In genomic region chr10:127072270-127072669, GRCm38 (mm10) we compare ENCODE assay signal across 8 mouse cellular contexts. TPM values are rescaled to one million over a fixed set of nuclear protein-coding genes. Genes with fewer than 3 reads are reported as not detected.
A peak's percentile ranks its signal among the peaks of the same experiment; 100 is the strongest.
DNase-seq lines count a peak whose midpoint lies in the region; ATAC-seq and TF ChIP-seq lines count a peak whose summit lies in the region.
"Not testable (repeated sequence)": the region's sequence is repeated elsewhere in the genome, so short reads cannot be mapped to it uniquely, and the experiment has no call there.
"Had no signal": no experiment of that assay in that cellular context is flagged by ENCODE, and none has a peak within 500 bp of the region (broad histone marks: within the 10 kb centered on the region; RNA-seq: fewer than 3 reads in every experiment).

No protein-coding gene starts in this region.

- not testable (repeated sequence) for ATAC-seq in hindbrain, postnatal 0 days; liver, embryonic 14.5 days (ENCODE audit: insufficient read depth); lung, postnatal 0 days; stomach, postnatal 0 days (ENCODE audit: low FRiP score, low TSS enrichment)

- H3K36me3 ChIP-seq in MEL (ENCODE audit: control insufficient read depth in 1 of 2, insufficient read depth in 2 of 2, low read length in 2 of 2) = peaks cover 1 to 15% of the 10 kb centered on the region in 2 experiments; a peak in 3 of 4 replicates
- not testable (repeated sequence) for H3K36me3 ChIP-seq in hindbrain, postnatal 0 days (ENCODE audit: insufficient read depth, low read length); liver, embryonic 14.5 days (replicated peaks; ENCODE audit: control insufficient read depth, insufficient read depth, low read depth); lung, postnatal 0 days (ENCODE audit: insufficient read depth, low read length); stomach, postnatal 0 days (ENCODE audit: control insufficient read depth, insufficient read depth, low read length)

- peaks cover 15% of the 10 kb centered on the region for H3K79me2 ChIP-seq in MEL (ENCODE audit: control insufficient read depth, insufficient read depth, low read length, poor library complexity)

- H3K4me3 ChIP-seq in MEL (ENCODE audit: control insufficient read depth in 1 of 2, insufficient read depth in 1 of 2, low read depth in 2 of 2, low read length in 2 of 2); hindbrain, postnatal 0 days (ENCODE audit: low read length); layer of hippocampus, adult 2 months; liver, embryonic 14.5 days (ENCODE audit: insufficient read depth in 1 of 2, low read depth in 2 of 2, low read length in 2 of 2); lung, postnatal 0 days (ENCODE audit: low read depth, low read length); stomach, postnatal 0 days (ENCODE audit: low read depth, low read length): not testable (repeated sequence)

- 80% methylated on average over 4 of the region's 4 CpGs for WGBS in hindbrain, postnatal 0 days
- WGBS in liver, embryonic 14.5 days (ENCODE audit: insufficient replicate concordance) = 74% methylated on average over 4 of the region's 4 CpGs
- 86% methylated on average over 4 of the region's 4 CpGs for WGBS in lung, postnatal 0 days
- WGBS in stomach, postnatal 0 days = 74% methylated on average over 4 of the region's 4 CpGs

- H3K27ac ChIP-seq in MEL (ENCODE audit: control insufficient read depth, low read depth, low read length); hindbrain, postnatal 0 days; layer of hippocampus, adult 2 months; liver, embryonic 14.5 days; lung, postnatal 0 days (ENCODE audit: low read length); stomach, postnatal 0 days (replicated peaks): not testable (repeated sequence)

- peak in 2 of 3 experiments; percentile 5 to 31; a peak in 2 of 6 replicates for TF ChIP-seq CTCF in MEL (IDR thresholded peaks at IDR 0.05 in 2 of 3, conservative IDR thresholded peaks at IDR 0.05 in 1 of 3; ENCODE audit: control insufficient read depth in 1 of 3, insufficient read depth in 1 of 3, low read depth in 2 of 3, low read length in 3 of 3, poor library complexity in 1 of 3, severe bottlenecking in 1 of 3)
- TF ChIP-seq CTCF in hindbrain, postnatal 0 days (IDR thresholded peaks at IDR 0.05; ENCODE audit: low read depth) = peak; percentile 27; the same call in 1 of the 2 replicates
- TF ChIP-seq CTCF in layer of hippocampus, adult 2 months (conservative IDR thresholded peaks at IDR 0.05) = peak; percentile 66
- peak; percentile 21; the same call in 1 of the 2 replicates for TF ChIP-seq CTCF in liver, embryonic 14.5 days (IDR thresholded peaks at IDR 0.05; ENCODE audit: low read depth)
- TF ChIP-seq CTCF in lung, postnatal 0 days (IDR thresholded peaks at IDR 0.05) = peak; percentile 30; the same call in 1 of the 2 replicates
- TF ChIP-seq CTCF in stomach, postnatal 0 days (IDR thresholded peaks at IDR 0.05; ENCODE audit: low read depth) = peak; percentile 43; the same call in 1 of the 2 replicates

- not testable (repeated sequence) for TF ChIP-seq POLR2A in MEL (IDR thresholded peaks at IDR 0.05; ENCODE audit: control insufficient read depth in 1 of 2, insufficient read depth in 1 of 2, low read depth in 1 of 2, low read length in 2 of 2, poor library complexity in 1 of 2)

- H3K4me2 ChIP-seq in hindbrain, postnatal 0 days (ENCODE audit: low read depth, low read length); liver, embryonic 14.5 days (ENCODE audit: low read depth); lung, postnatal 0 days (replicated peaks; ENCODE audit: low read depth, low read length); stomach, postnatal 0 days (replicated peaks; ENCODE audit: low read depth): not testable (repeated sequence)

- not testable (repeated sequence) for H3K9me3 ChIP-seq in MEL (replicated peaks; ENCODE audit: insufficient read depth, low read length); hindbrain, postnatal 0 days (ENCODE audit: low read length); liver, embryonic 14.5 days (ENCODE audit: control insufficient read depth, low read length); lung, postnatal 0 days (ENCODE audit: low read length); stomach, postnatal 0 days (ENCODE audit: control insufficient read depth, low read length)

- H3K4me1 ChIP-seq in MEL (ENCODE audit: control insufficient read depth in 1 of 2, insufficient read depth in 2 of 2, low read length in 2 of 2); hindbrain, postnatal 0 days (ENCODE audit: insufficient read depth, low read length); stomach, postnatal 0 days (replicated peaks; ENCODE audit: control insufficient read depth, insufficient read depth): not testable (repeated sequence)
- H3K4me1 ChIP-seq in liver, embryonic 14.5 days (replicated peaks; ENCODE audit: control insufficient read depth in 2 of 2, insufficient read depth in 2 of 2, low read length in 1 of 2) = peaks cover 0 to 28% of the 10 kb centered on the region in 2 experiments; a peak in 3 of 4 replicates
- H3K4me1 ChIP-seq in lung, postnatal 0 days (ENCODE audit: insufficient read depth, low read depth, low read length) = peaks cover 11% of the 10 kb centered on the region; the same call in 1 of the 2 replicates

- DNase-seq in MEL (ENCODE audit: low read depth, low spot score); hindbrain, postnatal 0 days (ENCODE audit: low spot score); layer of hippocampus, adult 2 months (ENCODE audit: low spot score in 2 of 2); liver, embryonic 14.5 days (ENCODE audit: low read depth in 3 of 3, low spot score in 3 of 3); lung, postnatal 0 days (ENCODE audit: low spot score); stomach, postnatal 0 days (ENCODE audit: low spot score): not testable (repeated sequence)

- TF ChIP-seq RAD21 in MEL (IDR thresholded peaks at IDR 0.05; ENCODE audit: low read depth, low read length) = not testable (repeated sequence)

- H3K9ac ChIP-seq in MEL (ENCODE audit: control insufficient read depth, low read depth, low read length, poor library complexity, severe bottlenecking); hindbrain, postnatal 0 days (replicated peaks; ENCODE audit: low read length); liver, embryonic 14.5 days (replicated peaks); lung, postnatal 0 days (replicated peaks; ENCODE audit: low read depth); stomach, postnatal 0 days (ENCODE audit: low read length): not testable (repeated sequence)

- TF ChIP-seq EP300 in MEL (IDR thresholded peaks at IDR 0.05; ENCODE audit: low read depth in 1 of 2, low read length in 2 of 2); liver, embryonic 14.5 days (IDR thresholded peaks at IDR 0.05; ENCODE audit: low read depth); lung, postnatal 0 days (IDR thresholded peaks at IDR 0.05); stomach, postnatal 0 days (optimal IDR thresholded peaks at IDR 0.05): not testable (repeated sequence)

- H3K27me3 ChIP-seq in MEL (ENCODE audit: control insufficient read depth in 1 of 2, insufficient read depth in 2 of 2, low read length in 2 of 2); hindbrain, postnatal 0 days (ENCODE audit: insufficient read depth, low read length); liver, embryonic 14.5 days (ENCODE audit: control insufficient read depth, insufficient read depth, low read length); lung, postnatal 0 days (replicated peaks; ENCODE audit: insufficient read depth, low read length); stomach, postnatal 0 days (ENCODE audit: control insufficient read depth, insufficient read depth, low read length): not testable (repeated sequence)

RNA-seq across cellular contexts. Expression of gene Tspan31, which starts 2.2 kb away (rescaled TPM):
- total RNA-seq in MEL (2012; rRNA removed) = 49.7 and 57.2 TPM in 2 replicates
- polyA plus RNA-seq in MEL (2012; ENCODE audit: insufficient read depth in 1 of 2, insufficient read length in 2 of 2, low read depth in 1 of 2, low replicate concordance in 2 of 2, missing spikeins in 1 of 2) = 10 to 100 TPM in 1 of 2 experiments, not detected in 1; 63.1 TPM
- total RNA-seq in hindbrain, postnatal 0 days (2014; rRNA removed) = 113 and 129 TPM in 2 replicates
- polyA plus RNA-seq in hindbrain, postnatal 0 days (2015; fragmentation: Nextera tagmentation; extraction: Ambion mirVana) = 105 and 107 TPM in 2 replicates
- 10 to 100 TPM; 57.2 to 62.1 TPM for total RNA-seq in layer of hippocampus, adult 2 months (2021)
- polyA plus RNA-seq in liver, embryonic 14.5 days (2012; rRNA removed) = 35.8 and 41.8 TPM in 2 replicates
- polyA plus RNA-seq in liver, embryonic 14.5 days (2014; fragmentation: Nextera tagmentation; extraction: Ambion mirVana) = 18.9 and 23.8 TPM in 2 replicates
- polyA plus RNA-seq in lung, postnatal 0 days (2015; fragmentation: Nextera tagmentation; extraction: Ambion mirVana) = 99.5 and 110 TPM in 2 replicates
- 82.8 and 87.7 TPM in 2 replicates for polyA plus RNA-seq in stomach, postnatal 0 days (2015; fragmentation: Nextera tagmentation; extraction: Ambion mirVana)

RNA-seq across cellular contexts. Expression of gene Agap2, which starts 2.8 kb away (rescaled TPM):
- total RNA-seq in MEL (2012; rRNA removed) = 0.03 and 0.04 TPM in 2 replicates
- under 1 TPM in 1 of 2 experiments, not detected in 1; 0.46 TPM for polyA plus RNA-seq in MEL (2012; ENCODE audit: insufficient read depth in 1 of 2, insufficient read length in 2 of 2, low read depth in 1 of 2, low replicate concordance in 2 of 2, missing spikeins in 1 of 2)
- 229 and 238 TPM in 2 replicates for total RNA-seq in hindbrain, postnatal 0 days (2014; rRNA removed)
- polyA plus RNA-seq in hindbrain, postnatal 0 days (2015; fragmentation: Nextera tagmentation; extraction: Ambion mirVana) = 4.1 and 4.9 TPM in 2 replicates
- total RNA-seq in layer of hippocampus, adult 2 months (2021) = 100 to 1,000 TPM; 820 to 844 TPM
- 3.0 and 3.7 TPM in 2 replicates for polyA plus RNA-seq in liver, embryonic 14.5 days (2012; rRNA removed)
- 0.57 and 0.59 TPM in 2 replicates for polyA plus RNA-seq in liver, embryonic 14.5 days (2014; fragmentation: Nextera tagmentation; extraction: Ambion mirVana)
- polyA plus RNA-seq in lung, postnatal 0 days (2015; fragmentation: Nextera tagmentation; extraction: Ambion mirVana) = 0.04 and 0.32 TPM in 2 replicates
- polyA plus RNA-seq in stomach, postnatal 0 days (2015; fragmentation: Nextera tagmentation; extraction: Ambion mirVana) = 0.04 and 0.08 TPM in 2 replicates

RNA-seq across cellular contexts. Expression of gene Cdk4, which starts 8.9 kb away (rescaled TPM):
- total RNA-seq in MEL (2012; rRNA removed) = 362 and 443 TPM in 2 replicates
- polyA plus RNA-seq in MEL (2012; ENCODE audit: insufficient read depth in 1 of 2, insufficient read length in 2 of 2, low read depth in 1 of 2, low replicate concordance in 2 of 2, missing spikeins in 1 of 2) = 1,000 to 10,000 TPM in 1 of 2 experiments, 100 to 1,000 TPM in 1; 843 to 1,325 TPM
- total RNA-seq in hindbrain, postnatal 0 days (2014; rRNA removed) = 483 and 524 TPM in 2 replicates
- 519 and 563 TPM in 2 replicates for polyA plus RNA-seq in hindbrain, postnatal 0 days (2015; fragmentation: Nextera tagmentation; extraction: Ambion mirVana)
- total RNA-seq in layer of hippocampus, adult 2 months (2021) = 10 to 100 TPM; 84.6 to 94.8 TPM
- 175 and 221 TPM in 2 replicates for polyA plus RNA-seq in liver, embryonic 14.5 days (2012; rRNA removed)
- polyA plus RNA-seq in liver, embryonic 14.5 days (2014; fragmentation: Nextera tagmentation; extraction: Ambion mirVana) = 519 and 576 TPM in 2 replicates
- 358 and 362 TPM in 2 replicates for polyA plus RNA-seq in lung, postnatal 0 days (2015; fragmentation: Nextera tagmentation; extraction: Ambion mirVana)
- polyA plus RNA-seq in stomach, postnatal 0 days (2015; fragmentation: Nextera tagmentation; extraction: Ambion mirVana) = 469 and 472 TPM in 2 replicates

RNA-seq across cellular contexts. Expression of gene March9, which starts 12.3 kb away (rescaled TPM):
- total RNA-seq in MEL (2012; rRNA removed) = 2.1 and 2.3 TPM in 2 replicates
- polyA plus RNA-seq in MEL (2012; ENCODE audit: insufficient read depth in 1 of 2, insufficient read length in 2 of 2, low read depth in 1 of 2, low replicate concordance in 2 of 2, missing spikeins in 1 of 2) = 1 to 10 TPM in 1 of 2 experiments, not detected in 1; 5.2 TPM
- total RNA-seq in hindbrain, postnatal 0 days (2014; rRNA removed) = 78.3 and 80.1 TPM in 2 replicates
- 6.7 and 7.0 TPM in 2 replicates for polyA plus RNA-seq in hindbrain, postnatal 0 days (2015; fragmentation: Nextera tagmentation; extraction: Ambion mirVana)
- total RNA-seq in layer of hippocampus, adult 2 months (2021) = 10 to 100 TPM; 19.8 TPM
- 0.07 and 0.12 TPM in 2 replicates for polyA plus RNA-seq in liver, embryonic 14.5 days (2012; rRNA removed)
- not detected in 2 replicates for polyA plus RNA-seq in liver, embryonic 14.5 days (2014; fragmentation: Nextera tagmentation; extraction: Ambion mirVana)
- 0.63 and 0.86 TPM in 2 replicates for polyA plus RNA-seq in lung, postnatal 0 days (2015; fragmentation: Nextera tagmentation; extraction: Ambion mirVana)
- 0.75 and 0.81 TPM in 2 replicates for polyA plus RNA-seq in stomach, postnatal 0 days (2015; fragmentation: Nextera tagmentation; extraction: Ambion mirVana)
- polyA plus RNA-seq: erythroblast, embryonic 14.5 days had no signal

RNA-seq across cellular contexts. Expression of gene Cyp27b1, which starts 24.2 kb away (rescaled TPM):
- total RNA-seq in MEL (2012; rRNA removed) = 0.23 TPM in 2 replicates
- polyA plus RNA-seq in MEL (2012; ENCODE audit: insufficient read depth in 1 of 2, insufficient read length in 2 of 2, low read depth in 1 of 2, low replicate concordance in 2 of 2, missing spikeins in 1 of 2) = under 1 TPM in 1 of 2 experiments, not detected in 1; 0.93 TPM
- 0.26 and 0.58 TPM in 2 replicates for total RNA-seq in hindbrain, postnatal 0 days (2014; rRNA removed)
- not detected in 2 replicates for polyA plus RNA-seq in hindbrain, postnatal 0 days (2015; fragmentation: Nextera tagmentation; extraction: Ambion mirVana)
- 1 to 10 TPM; 1.0 to 1.1 TPM for total RNA-seq in layer of hippocampus, adult 2 months (2021)
- 0.07 and 0.08 TPM in 2 replicates for polyA plus RNA-seq in liver, embryonic 14.5 days (2012; rRNA removed)
- polyA plus RNA-seq in liver, embryonic 14.5 days (2014; fragmentation: Nextera tagmentation; extraction: Ambion mirVana) = not detected in 2 replicates
- polyA plus RNA-seq in lung, postnatal 0 days (2015; fragmentation: Nextera tagmentation; extraction: Ambion mirVana) = 0.13 TPM in 1 of 2 replicates, not detected in the other
- 0.13 TPM in 1 of 2 replicates, not detected in the other for polyA plus RNA-seq in stomach, postnatal 0 days (2015; fragmentation: Nextera tagmentation; extraction: Ambion mirVana)
- polyA plus RNA-seq: embryonic facial prominence, embryonic 11.5 days; erythroblast, embryonic 14.5 days had no signal
